ENCODE assay signal across 8 mouse cellular contexts in genomic region chr12:108903600-108904275, GRCm38 (mm10). TPM values are rescaled to one million over a fixed set of nuclear protein-coding genes. Genes with fewer than 3 reads are reported as not detected.
DNase-seq lines count a peak whose midpoint lies in the region; ATAC-seq and TF ChIP-seq lines count a peak whose summit lies in the region.

No protein-coding gene starts in this region.

- no peak for TF ChIP-seq EP300 in liver, embryonic 14.5 days (IDR thresholded peaks at IDR 0.05; ENCODE audit: low read depth)

- no peak overlapping the region for H3K4me3 ChIP-seq in liver, embryonic 14.5 days (ENCODE audit: insufficient read depth in 1 of 2, low read depth in 2 of 2, low read length in 2 of 2)

- H3K9me3 ChIP-seq in liver, embryonic 14.5 days (ENCODE audit: control insufficient read depth, low read length): no peaks in the 10 kb centered on the region

- H3K27ac ChIP-seq in liver, embryonic 14.5 days: no peak overlapping the region

- no peak for ATAC-seq in liver, embryonic 14.5 days (ENCODE audit: insufficient read depth)
- no peak for ATAC-seq in erythroid progenitor cell, adult 5-6 weeks (replicated peaks; ENCODE audit: low FRiP score, poor library complexity, severe bottlenecking)

- WGBS in liver, embryonic 14.5 days (ENCODE audit: insufficient replicate concordance): 84% methylated on average over 8 of the region's 8 CpGs

- no peaks in the 10 kb centered on the region for H3K27me3 ChIP-seq in liver, embryonic 14.5 days (ENCODE audit: control insufficient read depth, insufficient read depth, low read length)

- H3K4me2 ChIP-seq in liver, embryonic 14.5 days (ENCODE audit: low read depth): no peak overlapping the region

- DNase-seq in B cell, adult 2 months: peak; percentile 38 to 47
- DNase-seq in MEL-GATA-1-ER (ENCODE audit: extremely low read depth, low read depth): peak; percentile 26
- DNase-seq in cerebellum, postnatal 25 days: peak; percentile 72 to 82
- peak; percentile 17 to 26 for DNase-seq in gastrocnemius, adult 8-10 months (ENCODE audit: low spot score in 2 of 2)
- peak; percentile 54 to 69 for DNase-seq in kidney, postnatal 25 days
- DNase-seq in liver, embryonic 14.5 days (ENCODE audit: low read depth in 3 of 3, low spot score in 3 of 3): no peak
- peak; percentile 86 for DNase-seq in retina, embryonic 14.5 days (ENCODE audit: low spot score)

- peak; percentile 56 for TF ChIP-seq CTCF in liver, embryonic 14.5 days (IDR thresholded peaks at IDR 0.05; ENCODE audit: low read depth)

- H3K9ac ChIP-seq in liver, embryonic 14.5 days (replicated peaks): no peak overlapping the region

- H3K4me1 ChIP-seq in liver, embryonic 14.5 days (replicated peaks; ENCODE audit: control insufficient read depth in 2 of 2, insufficient read depth in 2 of 2, low read length in 1 of 2): no peaks in the 10 kb centered on the region; a peak in 1 of 4 replicates

- no peaks in the 10 kb centered on the region for H3K36me3 ChIP-seq in liver, embryonic 14.5 days (replicated peaks; ENCODE audit: control insufficient read depth, insufficient read depth, low read depth)

RNA-seq across cellular contexts. Expression of gene Wars, which starts 9.8 kb away (rescaled TPM):
- total RNA-seq in gastrocnemius, adult 8-10 months (2022): 10 to 100 TPM; 26.4 to 28.7 (median 28.0) TPM
- polyA plus RNA-seq in liver, embryonic 14.5 days (2012; rRNA removed): 19.1 and 19.4 TPM in 2 replicates
- polyA plus RNA-seq in liver, embryonic 14.5 days (2014; fragmentation: Nextera tagmentation; extraction: Ambion mirVana): 27.8 and 29.2 TPM in 2 replicates
- 4.6 and 12.3 TPM in 2 replicates for total RNA-seq in erythroid progenitor cell, adult 5-6 weeks (2015; ENCODE audit: low replicate concordance)
- total RNA-seq in erythroid progenitor cell, adult 5-6 weeks (2017; ENCODE audit: low replicate concordance): 8.2 and 21.4 TPM in 2 replicates

RNA-seq across cellular contexts. Expression of gene Wdr25, which starts 10.3 kb away (rescaled TPM):
- total RNA-seq in gastrocnemius, adult 8-10 months (2022): 1 to 10 TPM; 3.7 to 4.8 (median 4.6) TPM
- 2.6 and 3.7 TPM in 2 replicates for polyA plus RNA-seq in liver, embryonic 14.5 days (2012; rRNA removed)
- polyA plus RNA-seq in liver, embryonic 14.5 days (2014; fragmentation: Nextera tagmentation; extraction: Ambion mirVana): 1.2 and 2.2 TPM in 2 replicates
- 0.84 and 2.5 TPM in 2 replicates for total RNA-seq in erythroid progenitor cell, adult 5-6 weeks (2015; ENCODE audit: low replicate concordance)
- total RNA-seq in erythroid progenitor cell, adult 5-6 weeks (2017; ENCODE audit: low replicate concordance): 4.2 and 11.4 TPM in 2 replicates

Comparison
In these comparisons a context has a peak if more than half of its experiments do, and no peak if none do; other contexts are left out.
1. DNase-seq: peak in B cell, adult 2 months (2 of 2), MEL-GATA-1-ER (single experiment), cerebellum, postnatal 25 days (2 of 2), gastrocnemius, adult 8-10 months (2 of 2), kidney, postnatal 25 days (2 of 2) and retina, embryonic 14.5 days (single experiment); none in liver, embryonic 14.5 days (0 of 3).